Mouse (Mus musculus): Measurements from ENCODE around the gene Nol3.

GRCm38 (mm10) chr8:105269461-105269947, 6.4 kb upstream of the Nol3 start, which contains the start of gene Hsf4:
- TF ChIP-seq NRF1 (IDR thresholded peaks at IDR 0.05; ENCODE audit: insufficient read depth, low read depth, low read length, poor library complexity, severe bottlenecking) (0 out of 2 replicates have a peak, but pooled peaks have one; percentile 19), POLR2AphosphoS2 (IDR thresholded peaks at IDR 0.05; ENCODE audit: low read length) (peak; percentile 66; the same call in 1 of the 2 replicates), CTCF (IDR thresholded peaks at IDR 0.05 in 2 of 3, conservative IDR thresholded peaks at IDR 0.05 in 1 of 3; ENCODE audit: control insufficient read depth in 1 of 3, insufficient read depth in 1 of 3, low read depth in 2 of 3, low read length in 3 of 3, poor library complexity in 1 of 3, severe bottlenecking in 1 of 3) (no peak; a peak in 1 of 6 replicates), EP300 (IDR thresholded peaks at IDR 0.05; ENCODE audit: low read depth in 1 of 2, low read length in 2 of 2) (no peak), TAL1 (IDR thresholded peaks at IDR 0.05; ENCODE audit: low read length) (no peak), BHLHE40 (IDR thresholded peaks at IDR 0.05; ENCODE audit: borderline replicate concordance, low read depth, low read length) (no peak), USF2 (IDR thresholded peaks at IDR 0.05; ENCODE audit: borderline replicate concordance in 1 of 2, insufficient read depth in 1 of 2, low read depth in 1 of 2, low read length in 2 of 2) (no peak), KAT2A (conservative IDR thresholded peaks at IDR 0.05; ENCODE audit: low read depth, low read length) (no peak)
